Mouse (Mus musculus) Patski (cell line): Measurements from ENCODE around the gene Nfkbil1. TPM values are rescaled to one million over a fixed set of nuclear protein-coding genes. Genes with fewer than 3 reads are reported as not detected.

Experiments used
- ATAC-seq: fragments of 100-300 bp; one replicate; pipeline ENCODE4 v1.8.0; 2021
- CTCF ChIA-PET: fragments of 350-600 bp; sonication (Branson Sonifier 250); formaldehyde crosslinking; loops from one replicate; lab custom pipeline; 2022; ENCODE audit warnings: inconsistent platforms; lab: Charles Lee
- POLR2A ChIA-PET: fragments of 350-600 bp; sonication (Branson Sonifier 250); formaldehyde crosslinking; loops from one replicate; lab custom pipeline; 2022; ENCODE audit warnings: antibody characterized with exemption, inconsistent platforms; lab: Charles Lee
- DNase-seq: peaks from one replicate; pipeline ENCODE4 v3.0.0-alpha.2; 2011; ENCODE audit warnings: low read depth, low spot score
- H3K27me3 ChIP-seq: fragments of 371-371 bp; one replicate; pipeline ENCODE4 v1.5.1; 2021
- CTCF ChIP-seq: fragments of 100-300 bp; IDR thresholded peaks from one replicate; pipeline ENCODE4 v1.5.1; 2021
- in situ Hi-C: fragments of 300-500 bp; cut with MboI; formaldehyde crosslinking; loops from 3 replicates; pipeline ENCODE4 v1.11.1; 2018; ENCODE audit warnings: low pct_unique_long_range_greater_than_20kb, mixed read lengths
- polyA plus RNA-seq: library from polyadenylated mRNA; unstranded; gene quantifications from one replicate; pipeline ENCODE4 v1.2.3, GENCODE M21; 2021

The Nfkbil1 gene
- polyA plus RNA-seq, 1 experiment from 2014 or later = 32.8 TPM

DNA sequence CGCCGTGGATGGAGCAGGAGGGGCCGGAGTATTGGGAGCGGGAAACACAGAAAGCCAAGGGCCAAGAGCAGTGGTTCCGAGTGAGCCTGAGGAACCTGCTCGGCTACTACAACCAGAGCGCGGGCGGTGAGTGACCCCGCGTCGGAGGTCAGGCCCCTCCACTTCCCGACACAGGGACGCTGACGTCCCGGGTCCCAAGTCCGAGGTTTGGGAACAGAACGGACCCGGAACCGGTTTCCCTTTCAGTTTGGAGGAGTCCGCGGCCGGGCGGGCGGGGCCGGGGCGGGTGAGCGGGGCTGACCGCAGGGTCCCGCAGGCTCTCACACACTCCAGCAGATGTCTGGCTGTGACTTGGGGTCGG is 27.9 kb upstream of the Nfkbil1 start:
- TF ChIP-seq CTCF = no peak
- no peak for ATAC-seq
- POLR2A ChIA-PET = no interaction called here
- no peaks in the 10 kb centered on the region for H3K27me3 ChIP-seq
- no peak for DNase-seq
- CTCF ChIA-PET = no interaction called here
- in situ Hi-C loops = no loop called here

DNA sequence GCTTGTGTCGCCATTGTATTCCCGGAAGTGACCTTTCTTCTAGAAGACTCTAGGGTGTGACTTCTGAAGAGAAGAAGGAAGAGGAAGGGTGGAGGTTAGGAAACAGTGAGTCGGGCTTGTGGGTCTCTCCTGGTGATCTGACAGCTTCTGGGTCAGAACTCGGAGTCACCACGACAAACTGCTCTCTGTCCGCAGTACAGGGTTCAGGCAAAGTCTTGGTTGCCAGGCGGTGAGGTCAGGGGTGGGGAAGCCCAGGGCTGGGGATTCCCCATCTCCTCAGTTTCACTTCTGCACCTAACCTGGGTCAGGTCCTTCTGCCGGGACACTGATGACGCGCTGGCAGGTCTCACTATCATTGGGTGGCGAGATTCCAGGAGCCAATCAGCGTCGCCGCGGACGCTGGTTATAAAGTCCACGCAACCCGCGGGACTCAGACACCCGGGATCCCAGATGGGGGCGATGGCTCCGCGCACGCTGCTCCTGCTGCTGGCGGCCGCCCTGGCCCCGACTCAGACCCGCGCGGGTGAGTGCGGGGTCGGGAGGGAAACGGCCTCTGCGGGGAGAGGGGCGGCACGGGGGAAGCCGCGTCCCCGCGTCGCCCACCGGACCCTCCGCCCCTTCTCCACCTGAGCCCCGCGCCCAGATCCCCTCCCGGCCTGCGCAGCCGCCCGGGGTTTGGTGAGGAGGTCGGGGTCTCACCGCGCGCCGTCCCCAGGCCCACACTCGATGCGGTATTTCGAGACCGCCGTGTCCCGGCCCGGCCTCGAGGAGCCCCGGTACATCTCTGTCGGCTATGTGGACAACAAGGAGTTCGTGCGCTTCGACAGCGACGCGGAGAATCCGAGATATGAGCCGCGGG is 27.3 kb upstream of the Nfkbil1 start, which contains the start of gene H2-D1:
Gene H2-D1, plus strand, starts transcription at position 67 of the 859 bp plus-strand sequence.
- in situ Hi-C loops = no loop called here
- TF ChIP-seq CTCF = no peak
- CTCF ChIA-PET = no interaction called here

DNA sequence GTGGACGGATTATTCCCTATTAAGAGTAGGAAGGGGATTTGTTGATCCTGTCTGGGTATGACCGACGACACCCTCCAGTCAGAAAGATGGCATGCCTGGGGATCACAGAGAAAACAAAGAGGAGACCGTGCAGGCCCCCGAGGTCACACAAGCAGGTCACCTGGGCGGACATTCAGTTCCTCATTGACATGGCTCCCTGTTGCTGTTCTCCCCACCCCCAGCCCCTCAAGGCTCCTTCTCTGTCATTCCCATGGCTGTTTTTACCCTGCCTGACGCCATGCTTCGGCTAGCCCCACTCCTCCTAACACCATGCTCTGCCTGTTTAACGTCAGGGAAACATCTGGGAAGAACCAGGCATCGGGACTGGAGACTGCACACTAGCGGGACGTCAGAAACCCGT is 26.1 kb upstream of the Nfkbil1 start:
- POLR2A ChIA-PET = interaction anchor here (0.6 kb wide), 1 partner anchor 1582 kb away, joined by 3 read pairs; no protein-coding TSS in a partner anchor
- TF ChIP-seq CTCF = no peak
- in situ Hi-C loops = no loop called here
- CTCF ChIA-PET = interaction anchor here (1.6 to 1.7 kb wide), 2 partner anchors 8 to 13 kb away, joined by 8 read pairs; no protein-coding TSS in a partner anchor
- H3K27me3 ChIP-seq = no peaks in the 10 kb centered on the region
- no peak for ATAC-seq
- DNase-seq = no peak

More for the DNA sequence above, 27.3 kb upstream of the Nfkbil1 start, which contains the start of gene H2-D1:
- H3K27me3 ChIP-seq = no peaks in the 10 kb centered on the region
- POLR2A ChIA-PET = no interaction called here
- peak; percentile 97 for ATAC-seq
- peak; percentile 59 for DNase-seq

- no peak for DNase-seq
- TF ChIP-seq CTCF = no peak
- ATAC-seq = no peak
- CTCF ChIA-PET = interaction anchor here (3.5 to 6.3 kb wide), 3 partner anchors 11 to 17 kb away, joined by 27 to 58 read pairs (median 33); partner anchors contain the start of gene Ddx39b
- POLR2A ChIA-PET = no interaction called here
- in situ Hi-C loops = no loop called here
- H3K27me3 ChIP-seq = no peaks in the 10 kb centered on the region
Measured at GRCm38 (mm10) chr17:35259621-35260020, 24.0 kb upstream of the Nfkbil1 start.

DNA sequence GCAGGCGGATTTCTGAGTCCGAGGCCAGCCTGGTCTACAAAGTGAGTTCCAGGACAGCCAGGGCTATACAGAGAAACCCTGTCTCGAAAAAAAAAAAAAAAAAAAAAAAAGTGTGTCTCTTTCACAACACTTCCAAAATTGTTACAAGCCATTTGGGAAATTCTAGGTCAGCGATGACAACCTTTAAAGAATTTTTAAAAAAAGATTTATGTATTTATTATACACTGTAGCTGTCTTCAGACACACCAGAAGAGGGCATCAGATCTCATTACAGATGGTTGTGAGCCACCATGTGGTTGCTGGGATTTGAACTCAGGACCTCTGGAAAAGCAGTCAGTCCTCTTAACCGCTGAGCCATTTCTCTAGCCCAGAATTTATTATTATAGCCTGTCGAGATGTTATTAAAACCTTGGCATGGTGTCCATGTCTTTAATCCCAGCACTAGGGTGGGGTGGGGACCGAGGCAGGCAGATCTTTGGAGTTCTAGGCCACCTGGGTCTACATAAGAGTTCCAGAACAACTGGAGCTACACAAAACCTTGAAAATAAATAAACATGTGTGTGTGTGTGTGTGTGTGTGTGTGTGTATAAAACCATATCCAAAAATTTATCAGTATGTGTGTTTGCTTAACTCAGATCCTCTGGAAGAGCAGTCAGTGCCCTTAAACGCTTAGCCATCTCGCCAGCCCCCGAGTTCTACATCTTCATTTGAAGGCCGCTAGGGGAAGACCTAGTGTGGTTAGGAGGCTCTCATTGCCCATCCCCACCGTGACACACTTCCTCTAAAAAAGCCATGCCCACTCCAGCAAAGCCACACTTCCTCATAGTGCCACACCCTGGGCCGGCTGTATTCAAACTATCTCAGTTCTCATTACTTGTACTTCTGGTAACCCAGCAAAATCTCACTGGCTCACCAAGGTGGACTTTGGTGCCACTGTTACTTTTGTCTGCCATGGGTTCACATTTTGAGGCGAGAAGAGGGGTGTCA is 23.2 kb upstream of the Nfkbil1 start:
- ATAC-seq (no peak), DNase-seq (no peak)

GRCm38 (mm10) chr17:35257824-35258491 is 22.4 kb upstream of the Nfkbil1 start:
- ATAC-seq (no peak), DNase-seq (no peak)
- ChIA-PET POLR2A (interaction anchor here (0.6 kb wide), 1 partner anchor 242 kb away, joined by 4 read pairs; no protein-coding TSS in a partner anchor), CTCF (interaction anchor here (0.7 to 6.3 kb wide), 7 partner anchors 12 to 91 kb away, joined by 3 to 58 read pairs (median 7); partner anchors contain the start of gene Ddx39b)
- peak; percentile 90 for TF ChIP-seq CTCF
- in situ Hi-C loops = no loop called here
- no peaks in the 10 kb centered on the region for H3K27me3 ChIP-seq

More for the DNA sequence above, 23.2 kb upstream of the Nfkbil1 start:
- in situ Hi-C loops = no loop called here
- no peaks in the 10 kb centered on the region for H3K27me3 ChIP-seq
- TF ChIP-seq CTCF = no peak
- POLR2A ChIA-PET = no interaction called here
- CTCF ChIA-PET = interaction anchor here (1.2 to 6.3 kb wide), 4 partner anchors 11 to 92 kb away, joined by 7 to 58 read pairs (median 30); partner anchors contain the start of gene Ddx39b

DNA sequence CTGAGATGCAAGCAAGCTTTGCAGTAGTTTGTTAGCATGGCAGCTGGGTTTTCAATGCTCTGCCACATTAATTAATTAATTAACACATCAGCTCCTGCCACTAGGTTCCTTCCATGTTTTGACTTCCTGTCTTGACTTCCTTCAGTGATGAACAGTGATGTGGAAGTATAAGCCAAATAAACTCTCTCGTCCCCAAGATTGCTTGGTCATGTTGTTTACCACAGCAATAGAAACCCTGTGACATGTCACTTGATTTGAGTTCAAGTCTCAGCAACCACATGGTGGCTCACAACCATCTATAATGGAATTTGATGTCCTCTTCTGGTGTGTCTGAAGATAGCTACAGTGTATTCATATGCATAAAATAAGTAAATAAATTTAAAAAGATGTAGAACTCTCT is 21.8 kb upstream of the Nfkbil1 start:
- CTCF ChIA-PET = interaction anchor here (0.7 to 6.3 kb wide), 7 partner anchors 13 to 90 kb away, joined by 3 to 58 read pairs (median 7); partner anchors contain the start of gene Ddx39b
- no peak for DNase-seq
- TF ChIP-seq CTCF = no peak
- no peak for ATAC-seq
- in situ Hi-C loops = no loop called here
- H3K27me3 ChIP-seq = no peaks in the 10 kb centered on the region
- POLR2A ChIA-PET = interaction anchor here (0.6 kb wide), 1 partner anchor 243 kb away, joined by 4 read pairs; no protein-coding TSS in a partner anchor

DNA sequence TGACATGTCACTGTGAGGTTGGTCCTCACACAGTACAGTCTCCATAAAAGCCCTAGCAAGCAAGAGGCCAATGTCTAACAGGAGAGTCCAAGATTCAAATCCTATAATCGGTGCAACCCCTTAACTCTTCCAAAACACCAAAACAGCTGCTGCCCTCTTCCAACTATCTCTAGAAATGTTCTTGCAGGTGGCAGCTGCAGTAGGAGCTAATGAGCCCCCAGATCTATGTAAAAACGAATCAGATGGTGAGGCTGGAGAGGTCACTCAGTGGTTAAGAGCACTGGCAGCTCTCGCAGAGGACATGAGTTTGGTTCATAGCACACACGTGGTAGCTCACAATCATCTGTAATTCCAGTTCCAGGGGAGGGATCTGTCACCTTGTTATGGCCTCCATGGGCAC is 20.1 kb upstream of the Nfkbil1 start:
- ATAC-seq (no peak), DNase-seq (no peak)
- ChIA-PET POLR2A (interaction anchor here (0.9 kb wide), 1 partner anchor 10 kb away, joined by 3 read pairs; no protein-coding TSS in a partner anchor), CTCF (interaction anchor here (1.9 to 6.3 kb wide), 4 partner anchors 11 to 46 kb away, joined by 5 to 58 read pairs (median 18); partner anchors contain the start of gene Ddx39b)
- no peaks in the 10 kb centered on the region for H3K27me3 ChIP-seq
- no peak for TF ChIP-seq CTCF
- in situ Hi-C loops = no loop called here

DNA sequence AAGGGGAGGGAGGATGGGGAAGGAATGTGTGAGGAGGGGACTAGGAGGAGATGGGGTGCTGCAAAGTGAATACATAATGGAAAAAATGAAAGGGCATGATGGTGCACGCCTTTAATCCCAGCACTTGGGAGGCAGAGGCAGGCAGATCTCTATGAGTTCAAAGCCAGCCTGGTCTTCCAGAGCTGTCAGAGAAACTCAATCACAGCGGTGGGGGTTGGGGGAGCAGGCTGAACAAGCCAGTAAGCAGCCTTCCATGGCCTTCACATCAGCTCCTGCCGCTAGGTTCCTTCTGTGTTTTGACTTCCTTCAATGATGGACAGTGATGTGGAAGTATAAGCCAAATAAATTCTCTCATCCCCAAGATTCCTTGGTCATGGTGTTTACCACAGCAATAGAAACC is 19.7 kb upstream of the Nfkbil1 start:
- no peak for ATAC-seq
- ChIA-PET CTCF (interaction anchor here (1.0 to 6.3 kb wide), 5 partner anchors 11 to 47 kb away, joined by 3 to 58 read pairs (median 8); partner anchors contain the start of gene Ddx39b), POLR2A (interaction anchor here (0.9 kb wide), 1 partner anchor 9 kb away, joined by 3 read pairs; no protein-coding TSS in a partner anchor)
- H3K27me3 ChIP-seq = no peaks in the 10 kb centered on the region
- DNase-seq = no peak
- in situ Hi-C loops = no loop called here
- TF ChIP-seq CTCF = no peak
